Mouse (Mus musculus) liver, postnatal 0 days (tissue): Measurements from ENCODE around the gene Cib1. TPM values are rescaled to one million over a fixed set of nuclear protein-coding genes. Genes with fewer than 3 reads are reported as not detected.

ENCODE experiments used
- ATAC-seq: fragments of 200-750 bp; cut with Nextera tagmentation; 2 replicates; pipeline ENCODE4 v1.8.0; 2017; ENCODE audit warnings: mild to moderate bottlenecking, moderate library complexity
- DNase-seq: peaks from one replicate; pipeline ENCODE4 v3.0.0-alpha.2; 2016
- H3K27ac ChIP-seq: fragments of 300-500 bp; sonication (generic); 2 replicates; pipeline ENCODE4 v1.5.1; 2014; ENCODE audit warnings: antibody characterized with exemption, moderate library complexity, mild to moderate bottlenecking, low read depth
- H3K27me3 ChIP-seq: fragments of 300-500 bp; sonication (generic); 2 replicates; pipeline ENCODE4 v1.6.1; 2014; ENCODE audit warnings: low read length, control low read depth, mixed read lengths; ENCODE audit not compliant: insufficient read depth
- H3K36me3 ChIP-seq: fragments of 300-500 bp; sonication (generic); replicated peaks from 2 replicates; pipeline ENCODE4 v1.6.1; 2014; ENCODE audit warnings: mild to moderate bottlenecking, control low read depth, low read length, moderate library complexity, mixed read lengths; ENCODE audit not compliant: insufficient read depth
- H3K4me1 ChIP-seq: fragments of 300-500 bp; sonication (generic); 2 replicates; pipeline ENCODE4 v1.6.1; 2014; ENCODE audit warnings: antibody characterized with exemption, mild to moderate bottlenecking, control low read depth; ENCODE audit not compliant: insufficient read depth
- H3K4me2 ChIP-seq: fragments of 300-500 bp; sonication (generic); 2 replicates; pipeline ENCODE4 v1.6.1; 2014; ENCODE audit warnings: low read depth, mild to moderate bottlenecking, low read length, moderate library complexity, mixed read lengths
- H3K4me3 ChIP-seq: fragments of 300-500 bp; sonication (generic); 2 replicates; pipeline ENCODE4 v1.5.1; 2014; ENCODE audit warnings: low read depth, low read length
- H3K9ac ChIP-seq: fragments of 300-500 bp; sonication (generic); replicated peaks from 2 replicates; pipeline ENCODE4 v1.6.1; 2014; ENCODE audit warnings: mild to moderate bottlenecking, moderate library complexity
- H3K9me3 ChIP-seq: fragments of 300-500 bp; sonication (generic); 2 replicates; pipeline ENCODE4 v1.6.1; 2016; ENCODE audit warnings: mild to moderate bottlenecking, control low read depth, low read length, mixed read lengths
- CTCF ChIP-seq: sonication (generic); IDR thresholded peaks from 2 replicates; pipeline ENCODE4 v1.5.1; 2016; ENCODE audit warnings: antibody characterized with exemption, low read depth
- EP300 ChIP-seq: IDR thresholded peaks from 2 replicates; pipeline ENCODE4 v1.6.1; 2016; ENCODE audit warnings: antibody characterized with exemption, low read depth, mild to moderate bottlenecking
- WGBS: fragments of 180-500 bp; shearing (Covaris S2); extraction: QIAGEN DNeasy Blood & Tissue Kit; methylation state at CpG from one replicate; pipeline ENCODE4 v1.1.7; 2014; ENCODE audit not compliant: insufficient replicate concordance; 5-methylcytosine and 5-hydroxymethylcytosine counted together
- polyA plus RNA-seq: library from polyadenylated mRNA; unstranded; fragments of >200 nt; fragmentation: Nextera tagmentation; extraction: Ambion mirVana; gene quantifications from 2 replicates; pipeline ENCODE4 v1.2.1, GENCODE M21; 2015

Cib1 gene
- polyA plus RNA-seq, 1 experiment from 2014 or later, result 89.2 TPM

DNA sequence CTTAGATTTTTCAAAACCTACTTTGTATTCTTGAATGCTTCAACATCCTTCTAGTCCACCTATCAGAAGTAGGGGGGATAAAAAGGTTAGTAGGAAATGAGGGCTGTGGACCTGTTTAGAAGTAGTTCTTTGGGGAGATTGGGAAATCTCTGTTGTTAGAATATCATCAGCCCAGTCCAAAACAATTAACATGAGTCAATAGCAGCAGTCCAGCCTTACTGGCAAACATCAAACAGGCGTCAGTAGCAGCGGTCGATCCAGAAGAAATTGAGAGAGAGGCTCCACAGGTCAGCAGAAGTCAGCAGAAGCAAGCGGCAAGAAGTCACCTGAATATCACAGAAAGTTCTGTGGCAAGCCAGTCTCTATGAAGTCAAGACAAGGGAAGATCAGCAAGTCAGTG is 12.2 kb upstream of the Cib1 start:
- 0 out of 2 replicates have a peak, but pooled peaks cover 4% of the 10 kb centered on the region for H3K36me3 ChIP-seq
- no peak overlapping the region for H3K4me2 ChIP-seq
- no peak overlapping the region for H3K9ac ChIP-seq
- H3K27me3 ChIP-seq, result no peaks in the 10 kb centered on the region
- H3K4me3 ChIP-seq, result no peak overlapping the region
- 93% methylated on average over 4 of the region's 4 CpGs for WGBS
- DNase-seq (no peak), ATAC-seq (no peak)
- peaks cover 11% of the 10 kb centered on the region for H3K4me1 ChIP-seq
- no peaks in the 10 kb centered on the region for H3K9me3 ChIP-seq
- TF ChIP-seq EP300 (no peak), CTCF (no peak)
- H3K27ac ChIP-seq, result no peak overlapping the region

DNA sequence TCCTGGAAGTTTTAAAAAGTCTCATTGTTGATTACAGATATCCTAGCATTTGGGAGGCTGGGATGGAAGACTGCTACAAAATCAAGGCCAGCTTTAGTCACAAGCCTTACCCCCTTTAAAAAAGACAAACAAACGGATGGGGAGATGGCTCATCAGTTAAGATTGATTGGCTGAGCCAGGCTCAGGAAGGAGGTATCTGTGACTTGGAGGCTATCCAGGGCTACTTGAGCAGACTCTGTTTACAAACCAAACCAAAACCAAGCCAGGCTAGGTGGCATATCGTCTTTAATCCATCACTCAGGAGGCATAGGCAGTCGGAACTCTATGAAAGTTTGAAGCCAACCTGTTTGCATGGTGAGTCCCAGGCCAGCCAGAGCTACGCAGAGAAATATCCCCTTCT is 9.0 kb upstream of the Cib1 start:
- H3K36me3 ChIP-seq, result peaks cover 15% of the 10 kb centered on the region
- 72% methylated on average over 4 of the region's 4 CpGs for WGBS
- ATAC-seq, result no peak
- no peak overlapping the region for H3K9ac ChIP-seq
- no peaks in the 10 kb centered on the region for H3K27me3 ChIP-seq
- no peak overlapping the region for H3K27ac ChIP-seq
- H3K4me3 ChIP-seq, result no peak overlapping the region
- no peak for TF ChIP-seq CTCF
- no peak for TF ChIP-seq EP300
- no peak overlapping the region for H3K4me2 ChIP-seq
- H3K9me3 ChIP-seq, result no peaks in the 10 kb centered on the region
- DNase-seq, result no peak
- H3K4me1 ChIP-seq, result peaks cover 7% of the 10 kb centered on the region; the same call in 1 of the 2 replicates

DNA sequence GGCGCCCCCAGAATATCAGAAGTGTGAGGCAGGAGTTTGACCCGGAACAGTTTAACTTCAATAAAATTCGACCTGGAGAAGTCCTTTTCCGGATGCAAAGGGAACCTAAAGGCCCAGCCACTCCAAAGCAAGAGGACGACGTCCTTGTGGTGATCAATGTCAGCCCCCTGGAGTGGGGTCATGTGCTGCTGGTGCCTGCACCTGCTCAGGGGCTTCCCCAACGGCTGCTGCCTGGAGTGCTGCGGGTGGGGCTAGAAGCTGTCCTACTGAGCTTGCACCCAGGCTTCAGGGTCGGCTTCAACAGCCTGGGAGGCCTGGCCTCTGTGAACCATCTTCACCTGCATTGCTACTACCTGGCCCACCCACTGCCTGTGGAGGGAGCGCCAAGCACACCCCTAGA is 5.9 kb upstream of the Cib1 start:
- ATAC-seq, result no peak
- 85% methylated on average over 10 of the region's 10 CpGs for WGBS
- H3K4me2 ChIP-seq, result no peak overlapping the region

DNA sequence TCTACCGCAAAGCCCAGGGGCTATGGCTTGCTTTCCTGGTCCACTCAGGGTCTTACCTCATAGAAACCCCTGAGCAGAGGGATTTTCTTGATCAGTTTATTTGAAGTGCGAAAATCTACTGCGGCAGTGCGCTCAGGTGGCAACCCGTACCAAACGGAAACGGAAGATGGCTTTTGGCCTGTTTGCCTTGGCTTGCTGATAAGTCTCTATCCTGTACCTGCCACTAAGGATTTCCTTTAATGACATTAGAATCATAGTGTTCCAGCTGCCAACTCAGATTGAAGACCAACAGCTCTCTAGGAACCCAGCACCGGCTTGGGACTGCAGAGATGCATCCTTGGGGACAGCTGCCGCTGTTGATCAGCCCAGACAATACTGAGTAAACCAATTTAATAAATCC is 1.2 kb upstream of the Cib1 start:
- TF ChIP-seq CTCF, result no peak
- TF ChIP-seq EP300, result no peak
- WGBS, result 50% methylated on average over 9 of the region's 9 CpGs
- H3K27ac ChIP-seq, result no peak overlapping the region

More for the DNA sequence above, 5.9 kb upstream of the Cib1 start:
- H3K27me3 ChIP-seq, result no peaks in the 10 kb centered on the region
- no peaks in the 10 kb centered on the region for H3K9me3 ChIP-seq
- no peak overlapping the region for H3K9ac ChIP-seq
- no peak overlapping the region for H3K4me3 ChIP-seq
- no peak for DNase-seq
- peaks cover 15% of the 10 kb centered on the region for H3K36me3 ChIP-seq
- H3K4me1 ChIP-seq, result peaks cover 4% of the 10 kb centered on the region
- H3K27ac ChIP-seq, result no peak overlapping the region
- TF ChIP-seq CTCF (no peak), EP300 (no peak)

GRCm38 (mm10) chr7:80231971-80232488 is 583 bp downstream of the Cib1 start:
- Histone ChIP-seq H3K36me3 (peaks cover 18% of the 10 kb centered on the region), H3K4me1 (peaks cover 26% of the 10 kb centered on the region), H3K4me3 (peak overlapping the region; percentile 68), H3K9ac (peak overlapping the region; percentile 77), H3K27ac (peak overlapping the region; percentile 84), H3K4me2 (peak overlapping the region; percentile 98), H3K9me3 (no peaks in the 10 kb centered on the region), H3K27me3 (no peaks in the 10 kb centered on the region)
- peak; percentile 62 for ATAC-seq
- TF ChIP-seq EP300 (no peak), CTCF (no peak)
- no peak for DNase-seq
- WGBS, result under 1% methylated on average over 29 of the region's 29 CpGs

More for the DNA sequence above, 1.2 kb upstream of the Cib1 start:
- Histone ChIP-seq H3K9me3 (no peaks in the 10 kb centered on the region), H3K4me1 (peaks cover 26% of the 10 kb centered on the region), H3K27me3 (no peaks in the 10 kb centered on the region), H3K36me3 (peaks cover 8% of the 10 kb centered on the region), H3K9ac (peak overlapping the region; percentile 47; the same call in 1 of the 2 replicates), H3K4me2 (peak overlapping the region; percentile 98), H3K4me3 (peak overlapping the region; percentile 68)
- no peak for ATAC-seq
- DNase-seq, result no peak

- Histone ChIP-seq H3K36me3 (peaks cover 35% of the 10 kb centered on the region), H3K9ac (peak overlapping the region; percentile 26), H3K4me2 (peak overlapping the region; percentile 98), H3K4me1 (peaks cover 26% of the 10 kb centered on the region), H3K27ac (no peak overlapping the region), H3K9me3 (no peaks in the 10 kb centered on the region), H3K4me3 (no peak overlapping the region), H3K27me3 (no peaks in the 10 kb centered on the region)
- ATAC-seq (no peak), DNase-seq (no peak)
- WGBS, result 37% methylated on average over 6 of the region's 6 CpGs
- TF ChIP-seq CTCF (no peak), EP300 (no peak)
Measured at GRCm38 (mm10) chr7:80230196-80230595, 2.4 kb downstream of the Cib1 start.
